Mouse (Mus musculus) cerebellum, adult 2 months (tissue): Measurements from ENCODE around the gene Tead4. TPM values are rescaled to one million over a fixed set of nuclear protein-coding genes. Genes with fewer than 3 reads are reported as not detected.
"Not testable (repeated sequence)": the region's sequence is repeated elsewhere in the genome, so short reads cannot be mapped to it uniquely, and the experiment has no call there.

ENCODE experiments used
- DNase-seq, 2 experiments: peaks; one replicate each; pipeline ENCODE4 v3.0.0; 2021
- H3K27ac ChIP-seq: fragments of 200-500 bp; 2 replicates; pipeline ENCODE4 v1.5.1; 2012; ENCODE audit warnings: low read length, control low read depth, inconsistent platforms; ENCODE audit not compliant: insufficient read depth
- H3K27me3 ChIP-seq: fragments of 200-500 bp; 2 replicates; pipeline ENCODE4 v1.6.1; 2012; ENCODE audit warnings: inconsistent platforms, mild to moderate bottlenecking, low read length, moderate library complexity; ENCODE audit not compliant: control insufficient read depth, insufficient read depth
- H3K4me1 ChIP-seq: fragments of 200-500 bp; 2 replicates; pipeline ENCODE4 v1.6.1; 2011; ENCODE audit warnings: low read length; ENCODE audit not compliant: control insufficient read depth, insufficient read depth
- H3K4me3 ChIP-seq: fragments of 200-500 bp; replicated peaks from 2 replicates; pipeline ENCODE3; 2011; ENCODE audit warnings: mild to moderate bottlenecking, low read depth, low read length, control low read depth; ENCODE audit not compliant: insufficient read depth
- CTCF ChIP-seq: fragments of 200-500 bp; IDR thresholded peaks from 2 replicates; pipeline ENCODE4 v1.5.1; 2011; ENCODE audit warnings: low read depth, mild to moderate bottlenecking, control low read depth, low read length, moderate library complexity, borderline replicate concordance; ENCODE audit not compliant: insufficient read depth
- POLR2A ChIP-seq: fragments of 200-500 bp; IDR thresholded peaks from 2 replicates; pipeline ENCODE4 v1.6.1; 2011; ENCODE audit warnings: low read length, control low read depth, borderline replicate concordance; ENCODE audit not compliant: insufficient read depth
- WGBS: fragments of 180-500 bp; shearing (Covaris S2); methylation state at CpG from one replicate; pipeline ENCODE4 v1.1.7; 2018; 5-methylcytosine and 5-hydroxymethylcytosine counted together
- polyA plus RNA-seq: library from polyadenylated mRNA; depleted of rRNA; stranded (reverse); fragments of >200 nt; gene quantifications from 2 replicates; pipeline ENCODE4 v1.2.3, GENCODE M21; 2012

The Tead4 gene
- polyA plus RNA-seq, 1 experiment: 4.7 TPM

DNA sequence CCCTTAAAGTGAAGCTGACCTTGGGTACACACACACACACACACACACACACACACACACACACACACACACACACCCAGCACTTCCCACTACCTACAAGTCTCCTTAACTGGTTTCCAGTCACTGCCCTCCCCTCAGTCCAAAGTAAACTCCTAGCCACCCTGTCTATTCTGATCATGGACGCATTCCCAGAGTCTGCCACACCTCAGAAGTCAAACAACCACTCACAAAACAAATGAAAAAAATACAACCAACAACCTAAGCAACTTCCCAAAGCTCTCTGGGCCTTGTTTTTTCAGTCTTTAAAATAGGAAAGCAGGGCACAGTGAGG is 74.8 kb downstream of the Tead4 start:
- TF ChIP-seq POLR2A (no peak), CTCF (no peak)
- 97% methylated on average over 1 of the region's 1 CpGs for WGBS

DNA sequence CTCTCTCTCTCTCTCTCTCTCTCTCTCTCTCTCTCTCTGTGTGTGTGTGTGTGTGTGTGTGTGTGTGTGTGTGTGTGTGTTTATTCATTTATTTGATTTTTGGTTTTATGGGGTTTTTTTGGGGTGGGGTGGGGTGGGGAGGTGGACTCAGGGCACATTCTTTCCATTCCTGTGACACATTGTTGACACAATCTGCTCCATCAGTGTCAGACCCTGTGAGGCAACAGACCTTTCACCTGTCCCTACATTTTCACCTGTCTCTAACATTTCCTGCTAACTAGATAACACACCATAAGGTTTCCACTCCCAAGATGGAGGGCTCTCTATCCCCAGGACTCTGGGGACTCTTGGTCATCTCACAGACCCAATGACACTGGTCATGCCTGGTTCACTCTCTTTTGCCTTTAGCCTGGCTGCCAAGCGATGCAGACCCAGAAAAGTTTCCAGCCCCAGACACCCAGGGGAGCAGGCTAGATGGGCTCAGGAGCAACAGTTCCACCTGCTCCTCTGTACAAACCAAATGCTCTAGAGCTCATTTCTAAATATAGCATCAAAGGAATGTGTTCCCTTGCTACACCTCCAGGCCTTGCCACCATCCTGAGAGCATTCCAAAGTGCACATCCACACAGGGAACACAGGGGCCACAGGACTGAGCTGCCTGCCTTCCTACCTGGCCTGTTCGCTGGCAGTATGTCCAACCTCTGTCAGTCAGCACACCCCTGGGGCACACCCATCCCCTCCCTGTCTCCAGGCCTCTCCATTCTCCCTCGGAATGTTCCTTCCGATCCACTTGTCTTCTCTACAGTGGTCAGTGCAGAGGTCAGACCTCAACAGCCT is 75.4 kb downstream of the Tead4 start:
- no peak for DNase-seq
- WGBS: 67% methylated on average over 4 of the region's 4 CpGs
- no peak overlapping the region for H3K4me3 ChIP-seq
- no peaks in the 10 kb centered on the region for H3K27me3 ChIP-seq
- H3K27ac ChIP-seq: no peak overlapping the region
- TF ChIP-seq POLR2A (no peak), CTCF (no peak)
- H3K4me1 ChIP-seq: no peaks in the 10 kb centered on the region; the same call in 1 of the 2 replicates

More for the DNA sequence above, 74.8 kb downstream of the Tead4 start:
- Histone ChIP-seq H3K27ac (no peak overlapping the region), H3K4me3 (no peak overlapping the region), H3K4me1 (no peaks in the 10 kb centered on the region; the same call in 1 of the 2 replicates), H3K27me3 (no peaks in the 10 kb centered on the region)
- DNase-seq: no peak

DNA sequence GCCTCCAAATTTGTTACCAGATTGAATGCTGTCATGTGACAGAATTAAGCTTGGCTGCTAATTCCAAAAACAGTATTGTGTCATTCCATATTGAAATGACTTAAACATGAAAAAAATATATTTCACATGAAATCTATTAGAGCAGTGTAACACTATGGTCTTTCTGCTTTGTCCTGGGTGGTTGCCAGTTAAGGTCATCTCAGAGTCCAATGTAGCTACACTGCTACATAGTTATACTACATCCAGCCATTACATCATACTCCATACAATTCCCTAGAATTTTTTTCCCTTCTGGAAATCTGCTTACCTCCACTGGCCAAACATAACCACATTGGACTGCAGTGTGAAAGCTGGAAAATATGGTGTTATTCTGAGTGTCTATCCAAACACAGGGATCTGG is 77.5 kb downstream of the Tead4 start:
- Histone ChIP-seq H3K4me1 (no peaks in the 10 kb centered on the region; the same call in 1 of the 2 replicates), H3K27ac (no peak overlapping the region), H3K4me3 (no peak overlapping the region), H3K27me3 (no peaks in the 10 kb centered on the region)
- DNase-seq: no peak
- no peak for TF ChIP-seq CTCF
- TF ChIP-seq POLR2A: no peak

DNA sequence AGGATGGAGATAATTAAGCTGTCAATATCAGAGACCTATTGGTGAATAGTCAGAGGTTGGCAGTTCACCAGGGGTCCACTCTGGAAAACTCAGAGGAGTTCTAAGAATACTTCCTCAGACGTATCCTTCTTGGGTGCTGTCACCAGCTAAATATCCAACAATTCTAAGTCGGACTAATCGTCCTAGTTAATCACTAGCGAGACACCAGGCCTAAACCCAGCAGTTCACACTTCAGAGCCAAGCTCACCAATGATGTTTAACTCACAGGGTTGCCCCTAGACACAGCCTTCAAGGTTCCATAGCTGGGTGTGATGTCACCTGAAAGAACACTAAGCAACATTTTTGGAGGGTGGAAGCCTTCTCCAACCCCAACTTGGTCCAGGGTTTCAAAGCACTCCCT is 85.6 kb downstream of the Tead4 start:
- not testable (repeated sequence) for DNase-seq, H3K27me3 ChIP-seq, H3K27ac ChIP-seq, H3K4me1 ChIP-seq, H3K4me3 ChIP-seq
- WGBS: 95% methylated on average over 4 of the region's 4 CpGs

DNA sequence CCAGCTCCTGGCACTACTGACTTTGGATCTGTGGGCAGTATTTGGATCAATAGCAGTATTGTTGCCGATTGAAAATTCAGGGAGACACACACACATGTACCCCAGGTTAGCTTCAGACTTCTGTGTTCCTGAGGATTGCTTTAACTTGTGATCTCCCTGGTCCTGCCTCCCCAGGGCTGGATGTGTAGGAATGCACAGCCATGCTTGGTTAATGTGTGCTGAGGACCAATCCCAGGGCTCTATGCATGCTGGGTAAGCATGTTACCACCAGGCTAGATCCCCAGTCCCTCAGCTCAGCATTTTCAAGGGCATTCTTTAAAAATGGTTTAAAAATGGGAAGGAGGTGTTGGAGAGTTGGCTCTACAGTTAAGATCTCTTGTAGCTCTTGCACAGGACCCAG is 91.4 kb downstream of the Tead4 start:
- H3K4me3 ChIP-seq, H3K4me1 ChIP-seq, DNase-seq, H3K27me3 ChIP-seq, H3K27ac ChIP-seq: not testable (repeated sequence)
- 97% methylated on average over 1 of the region's 1 CpGs for WGBS

DNA sequence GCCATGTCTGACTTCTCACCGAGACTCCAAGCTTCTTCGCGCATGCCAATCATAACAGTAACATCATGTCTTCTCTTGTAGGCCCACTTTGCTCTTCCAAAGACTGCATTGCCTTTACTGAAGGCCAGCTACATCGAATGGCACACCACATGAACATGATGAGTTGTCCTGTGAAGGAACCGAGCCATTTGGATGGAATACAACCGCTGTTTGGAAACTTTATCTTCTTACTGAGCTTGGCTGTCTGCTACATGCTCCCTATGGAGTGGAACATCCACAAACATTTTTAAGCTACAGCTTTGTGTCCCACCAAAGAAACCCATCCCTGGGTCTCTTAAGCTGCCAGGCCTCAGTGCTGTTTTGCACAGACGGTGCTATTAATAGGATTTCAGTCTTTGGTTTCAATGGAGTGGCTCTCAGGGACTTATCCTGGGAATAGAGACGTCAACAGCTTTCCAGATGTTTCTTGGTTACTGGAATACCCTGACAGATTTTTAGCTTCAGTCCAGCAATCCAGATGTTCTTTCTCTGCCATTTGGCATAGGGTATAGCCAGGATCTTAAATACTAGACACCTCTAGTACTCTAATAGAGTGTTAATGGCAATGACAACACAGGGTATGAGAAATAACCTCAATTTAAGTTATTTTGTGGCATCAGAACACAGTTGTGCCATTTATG is 92.0 kb downstream of the Tead4 start:
- Histone ChIP-seq H3K4me1 (no peaks in the 10 kb centered on the region), H3K27me3 (no peaks in the 10 kb centered on the region), H3K27ac (no peak overlapping the region), H3K4me3 (no peak overlapping the region)
- WGBS: 82% methylated on average over 8 of the region's 8 CpGs
- TF ChIP-seq POLR2A (no peak), CTCF (no peak)
- DNase-seq: no peak

DNA sequence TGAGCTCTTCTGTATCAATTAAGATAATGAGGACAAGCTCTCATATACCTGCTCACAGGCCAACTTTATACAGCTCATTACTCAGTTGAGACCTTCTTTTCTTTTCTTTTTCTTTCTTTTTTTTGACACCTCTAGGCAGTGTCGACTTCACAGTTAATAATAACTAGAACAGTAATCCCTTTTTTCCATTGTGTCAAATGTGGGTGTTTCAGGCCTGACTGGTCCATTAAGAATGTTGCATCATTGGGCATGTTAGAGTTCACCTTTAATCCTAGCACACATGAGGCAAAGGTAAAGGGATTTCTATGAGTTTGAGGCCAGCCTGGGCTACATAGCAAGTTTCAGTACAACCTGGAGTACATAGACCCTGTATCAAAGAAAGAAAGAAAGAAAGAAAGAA is 97.1 kb downstream of the Tead4 start:
- H3K27me3 ChIP-seq: no peaks in the 10 kb centered on the region
- H3K4me1 ChIP-seq: no peaks in the 10 kb centered on the region
- H3K4me3 ChIP-seq: no peak overlapping the region
- 84% methylated on average over 1 of the region's 1 CpGs for WGBS
- TF ChIP-seq CTCF (no peak), POLR2A (no peak)
- DNase-seq: no peak
- no peak overlapping the region for H3K27ac ChIP-seq

DNA sequence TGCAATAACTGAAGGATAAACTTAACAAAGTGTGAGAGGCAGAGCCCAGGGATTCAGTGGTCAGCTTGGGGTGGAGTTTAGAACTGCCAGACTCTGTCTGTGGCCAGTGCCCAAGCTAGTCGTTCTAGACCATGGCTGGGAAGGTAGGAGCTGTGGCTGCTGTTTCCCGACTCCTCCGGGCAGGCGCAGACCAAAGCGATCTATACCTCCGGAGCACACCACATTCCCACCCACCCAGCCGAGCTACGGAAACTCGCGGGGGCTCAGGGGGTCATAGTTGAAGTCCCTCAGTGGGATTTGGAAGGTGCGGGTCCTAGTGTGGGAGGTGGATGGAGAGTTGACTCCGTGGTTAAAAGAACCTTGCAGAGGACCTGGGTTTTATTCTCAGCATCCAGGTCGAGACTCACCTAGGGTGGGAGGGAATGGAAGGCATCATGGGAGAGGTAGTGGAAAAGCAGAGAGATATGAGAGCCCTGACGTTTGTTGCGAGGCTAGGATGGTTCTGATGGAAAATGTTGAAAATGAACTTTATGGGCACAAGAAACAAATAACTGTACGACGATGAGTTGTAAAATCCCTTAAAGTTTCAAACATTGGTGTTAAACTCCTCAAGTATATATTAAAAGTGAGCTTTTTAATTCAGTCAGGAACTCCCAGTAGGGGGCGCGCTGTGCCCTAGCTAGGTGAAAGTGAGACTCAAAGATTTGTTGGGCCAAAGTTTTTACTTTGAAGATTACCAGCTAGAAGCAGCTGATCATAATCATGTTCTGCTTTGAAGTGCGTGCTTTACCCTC is 99.6 kb downstream of the Tead4 start:
- 3% methylated on average over 20 of the region's 20 CpGs for WGBS
- TF ChIP-seq POLR2A (no peak), CTCF (peak; percentile 46; the same call in 1 of the 2 replicates)
- Histone ChIP-seq H3K4me3 (peak overlapping the region; percentile 94), H3K4me1 (no peaks in the 10 kb centered on the region), H3K27me3 (no peaks in the 10 kb centered on the region), H3K27ac (no peak overlapping the region)
- DNase-seq: peak; percentile 57 to 69
